ENCODE assay signal across 11 mouse cellular contexts in the genomic region with DNA sequence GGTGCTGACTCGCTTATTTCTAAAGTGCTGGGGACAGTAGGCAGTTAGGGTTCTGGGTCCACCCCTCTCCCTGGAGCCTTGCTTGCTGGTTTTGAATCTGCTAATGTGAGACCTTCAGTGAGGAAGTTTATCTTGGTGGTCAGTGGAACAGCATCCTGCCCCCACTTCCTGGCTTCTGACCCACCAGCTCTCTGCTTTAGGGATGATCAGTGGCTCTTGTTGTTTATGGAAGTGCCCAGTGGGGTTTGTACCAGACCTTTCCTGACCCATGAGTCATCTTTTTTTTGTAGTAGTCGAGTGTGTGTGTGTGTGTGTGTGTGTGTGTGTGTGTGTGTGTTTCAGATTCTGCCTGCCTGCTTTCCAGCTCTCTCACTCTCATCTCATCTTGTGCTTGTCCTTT. TPM values are rescaled to one million over a fixed set of nuclear protein-coding genes. Genes with fewer than 3 reads are reported as not detected.
DNase-seq lines count a peak whose midpoint lies in the region; ATAC-seq and TF ChIP-seq lines count a peak whose summit lies in the region.
"Had no signal": no experiment of that assay in that cellular context is flagged by ENCODE, and none has a peak within 500 bp of the region (broad histone marks: within the 10 kb centered on the region; RNA-seq: fewer than 3 reads in every experiment).

No protein-coding gene starts in this region.

- no peak for ATAC-seq in hindbrain, embryonic 12.5 days (ENCODE audit: low FRiP score)
- no peak for ATAC-seq in hindbrain, postnatal 0 days
- ATAC-seq in heart, embryonic 12.5 days (ENCODE audit: insufficient number of reproducible peaks, low FRiP score), result no peak
- ATAC-seq in lung, postnatal 0 days, result peak; percentile 42
- ATAC-seq in forebrain, embryonic 16.5 days, result no peak
- ATAC-seq: activated CD4-positive, CD25-positive, alpha-beta regulatory T cell, adult 4 months had no signal

- H3K9ac ChIP-seq in hindbrain, embryonic 12.5 days, result no peak overlapping the region
- H3K9ac ChIP-seq in hindbrain, postnatal 0 days (replicated peaks; ENCODE audit: low read length), result no peak overlapping the region
- H3K9ac ChIP-seq in heart, embryonic 12.5 days, result no peak overlapping the region
- no peak overlapping the region for H3K9ac ChIP-seq in lung, postnatal 0 days (replicated peaks; ENCODE audit: low read depth)
- H3K9ac ChIP-seq in forebrain, embryonic 16.5 days (replicated peaks; ENCODE audit: low read depth, low read length), result no peak overlapping the region

- no peaks in the 10 kb centered on the region for H3K9me3 ChIP-seq in hindbrain, embryonic 12.5 days (replicated peaks)
- H3K9me3 ChIP-seq in hindbrain, postnatal 0 days (ENCODE audit: low read length), result no peaks in the 10 kb centered on the region
- no peaks in the 10 kb centered on the region for H3K9me3 ChIP-seq in heart, embryonic 12.5 days (replicated peaks)
- H3K9me3 ChIP-seq in lung, postnatal 0 days (ENCODE audit: low read length), result no peaks in the 10 kb centered on the region
- H3K9me3 ChIP-seq in forebrain, embryonic 16.5 days (ENCODE audit: control insufficient read depth, low read length), result no peaks in the 10 kb centered on the region

- no peaks in the 10 kb centered on the region for H3K36me3 ChIP-seq in hindbrain, embryonic 12.5 days
- H3K36me3 ChIP-seq in hindbrain, postnatal 0 days (ENCODE audit: insufficient read depth, low read length), result no peaks in the 10 kb centered on the region
- no peaks in the 10 kb centered on the region for H3K36me3 ChIP-seq in heart, embryonic 12.5 days
- H3K36me3 ChIP-seq in lung, postnatal 0 days (ENCODE audit: insufficient read depth, low read length), result no peaks in the 10 kb centered on the region
- no peaks in the 10 kb centered on the region for H3K36me3 ChIP-seq in forebrain, embryonic 16.5 days (ENCODE audit: control insufficient read depth, insufficient read depth)

- H3K27ac ChIP-seq in hindbrain, embryonic 12.5 days, result peak overlapping the region; percentile 57; the same call in 1 of the 2 replicates
- no peak overlapping the region for H3K27ac ChIP-seq in hindbrain, postnatal 0 days
- H3K27ac ChIP-seq in heart, embryonic 12.5 days (ENCODE audit: poor library complexity, severe bottlenecking), result peak overlapping the region; percentile 48; the same call in 1 of the 2 replicates
- H3K27ac ChIP-seq in lung, postnatal 0 days (ENCODE audit: low read length), result no peak overlapping the region; the same call in 1 of the 2 replicates
- H3K27ac ChIP-seq in forebrain, embryonic 16.5 days (ENCODE audit: low read length), result no peak overlapping the region
- H3K27ac ChIP-seq: left cerebral cortex, adult 2 months had no signal

- no peaks in the 10 kb centered on the region for H3K27me3 ChIP-seq in hindbrain, embryonic 12.5 days
- no peaks in the 10 kb centered on the region for H3K27me3 ChIP-seq in hindbrain, postnatal 0 days (ENCODE audit: insufficient read depth, low read length)
- H3K27me3 ChIP-seq in heart, embryonic 12.5 days (replicated peaks), result no peaks in the 10 kb centered on the region
- no peaks in the 10 kb centered on the region for H3K27me3 ChIP-seq in lung, postnatal 0 days (replicated peaks; ENCODE audit: insufficient read depth, low read length)
- H3K27me3 ChIP-seq in forebrain, embryonic 16.5 days (replicated peaks; ENCODE audit: control insufficient read depth, insufficient read depth, low read length), result no peaks in the 10 kb centered on the region

- H3K4me3 ChIP-seq in hindbrain, embryonic 12.5 days, result no peak overlapping the region
- H3K4me3 ChIP-seq in hindbrain, postnatal 0 days (ENCODE audit: low read length), result no peak overlapping the region
- no peak overlapping the region for H3K4me3 ChIP-seq in heart, embryonic 12.5 days
- no peak overlapping the region for H3K4me3 ChIP-seq in lung, postnatal 0 days (ENCODE audit: low read depth, low read length)
- no peak overlapping the region for H3K4me3 ChIP-seq in forebrain, embryonic 16.5 days (replicated peaks; ENCODE audit: low read length)
- H3K4me3 ChIP-seq: left cerebral cortex, adult 2 months had no signal

- peaks cover 50% of the 10 kb centered on the region for H3K4me1 ChIP-seq in hindbrain, embryonic 12.5 days
- peaks cover 25% of the 10 kb centered on the region for H3K4me1 ChIP-seq in hindbrain, postnatal 0 days (ENCODE audit: insufficient read depth, low read length)
- H3K4me1 ChIP-seq in heart, embryonic 12.5 days (replicated peaks), result peaks cover 89% of the 10 kb centered on the region
- peaks cover 18% of the 10 kb centered on the region; the same call in 1 of the 2 replicates for H3K4me1 ChIP-seq in lung, postnatal 0 days (ENCODE audit: insufficient read depth, low read depth, low read length)
- peaks cover 24% of the 10 kb centered on the region for H3K4me1 ChIP-seq in forebrain, embryonic 16.5 days (replicated peaks; ENCODE audit: control insufficient read depth, insufficient read depth, low read length)

- TF ChIP-seq CTCF in hindbrain, postnatal 0 days (IDR thresholded peaks at IDR 0.05; ENCODE audit: low read depth), result no peak
- no peak for TF ChIP-seq CTCF in lung, postnatal 0 days (IDR thresholded peaks at IDR 0.05)

- TF ChIP-seq EP300 in lung, postnatal 0 days (IDR thresholded peaks at IDR 0.05), result peak; percentile 60

- DNase-seq in hindbrain, postnatal 0 days (ENCODE audit: low spot score), result no peak
- DNase-seq in Muller cell, postnatal 12 days (ENCODE audit: inconsistent ontology term), result peak; percentile 69
- DNase-seq in lung, postnatal 0 days (ENCODE audit: low spot score), result peak; percentile 67
- DNase-seq in cerebellum, postnatal 10 days, result no peak
- DNase-seq in spleen, adult 18-20 months, result no peak
- DNase-seq: cerebellum, adult 11-12 months had no signal

- H3K4me2 ChIP-seq in hindbrain, embryonic 12.5 days (replicated peaks), result no peak overlapping the region
- H3K4me2 ChIP-seq in hindbrain, postnatal 0 days (ENCODE audit: low read depth, low read length), result no peak overlapping the region
- no peak overlapping the region for H3K4me2 ChIP-seq in heart, embryonic 12.5 days
- H3K4me2 ChIP-seq in lung, postnatal 0 days (replicated peaks; ENCODE audit: low read depth, low read length), result no peak overlapping the region
- H3K4me2 ChIP-seq in forebrain, embryonic 16.5 days (ENCODE audit: low read length), result no peak overlapping the region

- WGBS in hindbrain, embryonic 12.5 days, result 26% methylated on average over 2 of the region's 2 CpGs
- WGBS in hindbrain, postnatal 0 days, result 52% methylated on average over 2 of the region's 2 CpGs
- WGBS in heart, embryonic 12.5 days, result 30% methylated on average over 2 of the region's 2 CpGs
- 46% methylated on average over 2 of the region's 2 CpGs for WGBS in lung, postnatal 0 days
- WGBS in forebrain, embryonic 16.5 days, result 56% methylated on average over 2 of the region's 2 CpGs

RNA-seq across cellular contexts. Expression of gene Tead1, which starts 38.6 kb away (rescaled TPM):
- 23.3 and 25.4 TPM in 2 replicates for polyA plus RNA-seq in hindbrain, embryonic 12.5 days (2016; fragmentation: Nextera tagmentation; extraction: Ambion mirVana)
- total RNA-seq in hindbrain, postnatal 0 days (2014; rRNA removed), result 25.6 and 32.4 TPM in 2 replicates
- 10.2 and 14.3 TPM in 2 replicates for polyA plus RNA-seq in hindbrain, postnatal 0 days (2015; fragmentation: Nextera tagmentation; extraction: Ambion mirVana)
- polyA plus RNA-seq in heart, embryonic 12.5 days (2016; fragmentation: Nextera tagmentation; extraction: Ambion mirVana), result 33.9 and 36.4 TPM in 2 replicates
- polyA plus RNA-seq in lung, postnatal 0 days (2015; fragmentation: Nextera tagmentation; extraction: Ambion mirVana), result 23.0 and 28.8 TPM in 2 replicates
- 10.3 and 17.6 TPM in 2 replicates for polyA plus RNA-seq in forebrain, embryonic 16.5 days (2015; fragmentation: Nextera tagmentation; extraction: Ambion mirVana)

Comparison
In these comparisons a context has a peak if more than half of its experiments do, and no peak if none do; other contexts are left out.
1. H3K27ac ChIP-seq: peak in hindbrain, embryonic 12.5 days (single experiment) and heart, embryonic 12.5 days (single experiment); none in hindbrain, postnatal 0 days (single experiment), lung, postnatal 0 days (single experiment) and forebrain, embryonic 16.5 days (single experiment).
2. DNase-seq: peak in Muller cell, postnatal 12 days (single experiment) and lung, postnatal 0 days (single experiment); none in hindbrain, postnatal 0 days (single experiment), cerebellum, postnatal 10 days (0 of 2) and spleen, adult 18-20 months (0 of 2).